Comparison of ENCODE assay signal across 8 mouse cellular contexts in genomic region chr11:109439829-109440340, GRCm38 (mm10). TPM values are rescaled to one million over a fixed set of nuclear protein-coding genes. Genes with fewer than 3 reads are reported as not detected.
DNase-seq lines count a peak whose midpoint lies in the region; ATAC-seq lines count a peak whose summit lies in the region.

No protein-coding gene starts in this region.

- peak overlapping the region; percentile 51 for H3K4me3 ChIP-seq in intestine, embryonic 15.5 days (replicated peaks)

- H3K9ac ChIP-seq in intestine, embryonic 15.5 days, result peak overlapping the region; percentile 76

- peaks cover 7% of the 10 kb centered on the region; the same call in 1 of the 2 replicates for H3K4me1 ChIP-seq in intestine, embryonic 15.5 days (replicated peaks)

- DNase-seq in adrenal gland, adult 2 months, result peak; percentile 90
- DNase-seq in embryo, embryonic 9.5 days (ENCODE audit: extremely low spot score), result peak; percentile 68
- DNase-seq in gastrocnemius, postnatal 36 days, result peak; percentile 72 to 73
- DNase-seq in left cerebral cortex, postnatal 25 days (ENCODE audit: low spot score in 2 of 2), result peak; percentile 56 to 81
- DNase-seq in right cerebral cortex, postnatal 10 days (ENCODE audit: low spot score in 2 of 2), result peak; percentile 69 to 73
- peak; percentile 20 for DNase-seq in urinary bladder, postnatal 10 days (ENCODE audit: low spot score)

- peaks cover 13% of the 10 kb centered on the region; the same call in 1 of the 2 replicates for H3K36me3 ChIP-seq in intestine, embryonic 15.5 days

- peak overlapping the region; percentile 89 for H3K4me2 ChIP-seq in intestine, embryonic 15.5 days (replicated peaks)

- H3K27ac ChIP-seq in intestine, embryonic 15.5 days, result peak overlapping the region; percentile 10; the same call in 1 of the 2 replicates

- no peaks in the 10 kb centered on the region for H3K9me3 ChIP-seq in intestine, embryonic 15.5 days

- intact Hi-C loops in gastrocnemius, postnatal 36 days (cut with DNase I), result loop anchor here (5.0 to 10.0 kb wide), 2 partner anchors 108 to 175 kb away; partner anchors contain the start of gene Wipi1
- intact Hi-C loops in left cerebral cortex, postnatal 25 days (cut with DNase I), result loop anchor here (2.0 kb wide), 1 partner anchor 195 kb away; no protein-coding TSS in a partner anchor

- peak; percentile 92 for ATAC-seq in intestine, embryonic 15.5 days
- peak; percentile 70 for ATAC-seq in megakaryocyte-erythroid progenitor cell, adult 5-6 weeks (replicated peaks; ENCODE audit: low FRiP score, low TSS enrichment, poor library complexity, severe bottlenecking)

- WGBS in intestine, embryonic 15.5 days, result 2% methylated on average over 32 of the region's 32 CpGs

- H3K27me3 ChIP-seq in intestine, embryonic 15.5 days (replicated peaks), result no peaks in the 10 kb centered on the region

RNA-seq across cellular contexts. Expression of gene Amz2, which starts 14.1 kb away (rescaled TPM):
- 10 to 100 TPM; 41.8 to 43.2 TPM for total RNA-seq in adrenal gland, adult 2 months (2021)
- 13.1 and 17.4 TPM in 2 replicates for polyA plus RNA-seq in adrenal gland, adult 2 months (2012; rRNA removed)
- 10 to 100 TPM; 60.1 to 63.4 TPM for total RNA-seq in gastrocnemius, postnatal 36 days (2021)
- polyA plus RNA-seq in intestine, embryonic 15.5 days (2015; fragmentation: Nextera tagmentation; extraction: Ambion mirVana), result 38.4 and 38.9 TPM in 2 replicates
- 10 to 100 TPM; 48.3 to 55.4 TPM for total RNA-seq in left cerebral cortex, postnatal 25 days (2021)
- 50.3 and 51.7 TPM in 2 replicates for total RNA-seq in megakaryocyte-erythroid progenitor cell, adult 5-6 weeks (2014; fragmentation: Nextera tagmentation)
- 79.1 and 90.9 TPM in 2 replicates for total RNA-seq in megakaryocyte-erythroid progenitor cell, adult 5-6 weeks (2017)

RNA-seq across cellular contexts. Expression of gene 9930022D16Rik, which starts 26.2 kb away (rescaled TPM):
- total RNA-seq in adrenal gland, adult 2 months (2021), result not detected
- polyA plus RNA-seq in adrenal gland, adult 2 months (2012; rRNA removed), result not detected in 2 replicates
- not detected for total RNA-seq in gastrocnemius, postnatal 36 days (2021)
- not detected in 2 replicates for polyA plus RNA-seq in intestine, embryonic 15.5 days (2015; fragmentation: Nextera tagmentation; extraction: Ambion mirVana)
- total RNA-seq in left cerebral cortex, postnatal 25 days (2021), result not detected
- total RNA-seq in megakaryocyte-erythroid progenitor cell, adult 5-6 weeks (2014; fragmentation: Nextera tagmentation), result 0.12 TPM in 1 of 2 replicates, not detected in the other
- 1.2 TPM in 1 of 2 replicates, not detected in the other for total RNA-seq in megakaryocyte-erythroid progenitor cell, adult 5-6 weeks (2017)

RNA-seq across cellular contexts. Expression of gene Arsg, which starts 33.3 kb away (rescaled TPM):
- 1 to 10 TPM; 5.4 TPM for total RNA-seq in adrenal gland, adult 2 months (2021)
- 4.5 and 4.8 TPM in 2 replicates for polyA plus RNA-seq in adrenal gland, adult 2 months (2012; rRNA removed)
- total RNA-seq in gastrocnemius, postnatal 36 days (2021), result 1 to 10 TPM in 1 of 2 experiments, under 1 TPM in 1; 0.86 to 1.7 TPM
- polyA plus RNA-seq in intestine, embryonic 15.5 days (2015; fragmentation: Nextera tagmentation; extraction: Ambion mirVana), result 3.3 and 3.6 TPM in 2 replicates
- 10 to 100 TPM in 1 of 2 experiments, 1 to 10 TPM in 1; 9.6 to 11.1 TPM for total RNA-seq in left cerebral cortex, postnatal 25 days (2021)
- 7.3 and 9.3 TPM in 2 replicates for total RNA-seq in megakaryocyte-erythroid progenitor cell, adult 5-6 weeks (2014; fragmentation: Nextera tagmentation)
- total RNA-seq in megakaryocyte-erythroid progenitor cell, adult 5-6 weeks (2017), result 4.1 and 4.7 TPM in 2 replicates

RNA-seq across cellular contexts. Expression of gene Slc16a6, which starts 33.5 kb away (rescaled TPM):
- total RNA-seq in adrenal gland, adult 2 months (2021), result under 1 TPM; 0.66 to 0.78 TPM
- 0.33 and 0.45 TPM in 2 replicates for polyA plus RNA-seq in adrenal gland, adult 2 months (2012; rRNA removed)
- total RNA-seq in gastrocnemius, postnatal 36 days (2021), result 1 to 10 TPM; 4.8 to 9.4 TPM
- polyA plus RNA-seq in intestine, embryonic 15.5 days (2015; fragmentation: Nextera tagmentation; extraction: Ambion mirVana), result 15.4 and 16.6 TPM in 2 replicates
- total RNA-seq in left cerebral cortex, postnatal 25 days (2021), result 10 to 100 TPM in 1 of 2 experiments, 1 to 10 TPM in 1; 8.7 to 17.3 TPM
- total RNA-seq in megakaryocyte-erythroid progenitor cell, adult 5-6 weeks (2014; fragmentation: Nextera tagmentation), result 40.6 and 46.9 TPM in 2 replicates
- 16.5 and 20.6 TPM in 2 replicates for total RNA-seq in megakaryocyte-erythroid progenitor cell, adult 5-6 weeks (2017)

Comparison
In these comparisons a context has a peak if more than half of its experiments do, and no peak if none do; other contexts are left out.
1. Peak in every context shown above with its lines: DNase-seq, ATAC-seq, H3K4me3 ChIP-seq and H3K27ac ChIP-seq.
2. DNase-seq: peak in every context shown above with its lines; median percentile 90 in adrenal gland, adult 2 months; 72 in gastrocnemius, postnatal 36 days; 71 in right cerebral cortex, postnatal 10 days; 68 in left cerebral cortex, postnatal 25 days; 68 in embryo, embryonic 9.5 days; 20 in urinary bladder, postnatal 10 days.